Mouse (Mus musculus) lung, postnatal 0 days (tissue): ENCODE results near the gene Adamtsl5. TPM values are rescaled to one million over a fixed set of nuclear protein-coding genes. Genes with fewer than 3 reads are reported as not detected.

Source experiments
- ATAC-seq: fragments of 200-750 bp; cut with Nextera tagmentation; 2 replicates; pipeline ENCODE4 v1.8.0; 2017; ENCODE audit warnings: moderate library complexity
- DNase-seq: peaks from one replicate; pipeline ENCODE4 v3.0.0-alpha.2; 2016; ENCODE audit warnings: low spot score
- H3K27ac ChIP-seq: fragments of 300-500 bp; sonication (generic); 2 replicates; pipeline ENCODE4 v1.5.1; 2014; ENCODE audit warnings: antibody characterized with exemption, mild to moderate bottlenecking, low read length, mixed read lengths
- H3K27me3 ChIP-seq: fragments of 300-500 bp; sonication (generic); replicated peaks from 2 replicates; pipeline ENCODE4 v1.6.1; 2014; ENCODE audit warnings: low read length, mixed read lengths; ENCODE audit not compliant: insufficient read depth
- H3K36me3 ChIP-seq: fragments of 300-500 bp; sonication (generic); 2 replicates; pipeline ENCODE4 v1.6.1; 2014; ENCODE audit warnings: low read length, mixed read lengths; ENCODE audit not compliant: insufficient read depth
- H3K4me1 ChIP-seq: fragments of 300-500 bp; sonication (generic); 2 replicates; pipeline ENCODE4 v1.6.1; 2014; ENCODE audit warnings: antibody characterized with exemption, low read depth, low read length, mixed read lengths; ENCODE audit not compliant: insufficient read depth
- H3K4me2 ChIP-seq: fragments of 300-500 bp; sonication (generic); replicated peaks from 2 replicates; pipeline ENCODE4 v1.6.1; 2014; ENCODE audit warnings: low read depth, mild to moderate bottlenecking, low read length, moderate library complexity, mixed read lengths
- H3K4me3 ChIP-seq: fragments of 300-500 bp; sonication (generic); 2 replicates; pipeline ENCODE4 v1.5.1; 2014; ENCODE audit warnings: low read depth, low read length
- H3K9ac ChIP-seq: fragments of 300-500 bp; sonication (generic); replicated peaks from 2 replicates; pipeline ENCODE4 v1.6.1; 2014; ENCODE audit warnings: low read depth, mild to moderate bottlenecking
- H3K9me3 ChIP-seq: fragments of 300-500 bp; sonication (generic); 2 replicates; pipeline ENCODE4 v1.6.1; 2016; ENCODE audit warnings: low read length, mixed read lengths
- CTCF ChIP-seq: IDR thresholded peaks from 2 replicates; pipeline ENCODE4 v1.5.1; 2016; ENCODE audit warnings: antibody characterized with exemption, mild to moderate bottlenecking
- EP300 ChIP-seq: IDR thresholded peaks from 2 replicates; pipeline ENCODE4 v1.6.1; 2016; ENCODE audit warnings: antibody characterized with exemption, mild to moderate bottlenecking, control low read depth
- WGBS: fragments of 180-500 bp; shearing (Covaris S2); extraction: QIAGEN DNeasy Blood & Tissue Kit; methylation state at CpG from one replicate; pipeline ENCODE4 v1.1.7; 2014; 5-methylcytosine and 5-hydroxymethylcytosine counted together
- polyA plus RNA-seq: library from polyadenylated mRNA; unstranded; fragments of >200 nt; fragmentation: Nextera tagmentation; extraction: Ambion mirVana; gene quantifications from 2 replicates; pipeline ENCODE4 v1.2.1, GENCODE M21; 2015

Gene Adamtsl5
- polyA plus RNA-seq, 1 experiment from 2014 or later = 6.4 TPM

DNA sequence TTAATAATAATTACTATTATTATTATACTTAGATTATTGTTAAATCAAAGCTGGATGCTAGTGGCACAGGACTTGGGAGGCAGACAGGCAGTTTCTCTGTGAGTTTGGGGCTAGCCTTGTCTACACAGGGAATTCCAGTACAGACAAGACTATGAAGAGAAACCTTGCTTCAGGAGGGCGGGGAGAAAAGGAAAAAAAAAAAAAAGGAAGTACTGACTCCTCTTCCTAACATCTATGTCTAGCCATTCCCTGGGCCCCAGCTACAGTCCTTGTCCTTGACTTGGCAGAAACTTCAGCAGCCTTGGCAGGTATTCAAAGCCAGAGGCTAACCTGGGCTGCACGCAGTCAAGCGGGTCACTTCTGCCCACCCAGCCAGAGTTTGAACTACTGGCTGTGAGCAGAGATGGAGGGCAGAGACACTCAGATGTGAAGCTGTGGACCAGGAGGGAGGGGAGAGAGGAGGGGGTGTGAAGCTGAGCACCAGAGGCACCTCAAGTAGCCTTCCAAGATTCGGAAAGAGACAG is 41.0 kb upstream of the Adamtsl5 start:
- no peak for ATAC-seq
- Histone ChIP-seq H3K36me3 (peaks cover 10% of the 10 kb centered on the region; the same call in 1 of the 2 replicates), H3K9me3 (no peaks in the 10 kb centered on the region), H3K4me1 (peaks cover 17% of the 10 kb centered on the region; the same call in 1 of the 2 replicates), H3K4me3 (no peak overlapping the region), H3K4me2 (no peak overlapping the region), H3K27ac (no peak overlapping the region), H3K27me3 (no peaks in the 10 kb centered on the region), H3K9ac (no peak overlapping the region)
- 51% methylated on average over 4 of the region's 4 CpGs for WGBS
- no peak for DNase-seq
- TF ChIP-seq EP300 (no peak), CTCF (no peak)

DNA sequence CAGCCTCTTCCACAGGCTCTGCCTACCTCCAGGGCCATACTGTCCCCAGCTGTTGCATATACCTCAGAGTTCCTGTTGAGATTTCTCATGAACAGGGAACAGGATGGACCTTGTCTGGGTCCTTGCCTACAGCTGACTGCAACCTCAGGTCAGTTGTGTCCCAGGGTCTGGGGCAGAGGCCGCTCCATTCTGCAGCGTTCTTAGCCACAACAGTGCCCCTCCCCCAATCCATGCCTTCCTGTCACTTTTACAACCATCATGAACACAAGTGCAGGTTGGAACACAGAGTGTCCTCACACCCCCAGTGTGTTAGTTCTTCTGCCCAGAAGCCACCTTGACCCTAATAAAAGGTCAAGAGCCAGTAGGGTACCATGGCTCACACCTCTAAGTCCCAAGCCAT is 40.5 kb upstream of the Adamtsl5 start:
- H3K27ac ChIP-seq = no peak overlapping the region
- H3K4me3 ChIP-seq = no peak overlapping the region
- H3K27me3 ChIP-seq = no peaks in the 10 kb centered on the region
- ATAC-seq (no peak), DNase-seq (no peak)
- WGBS = 21% methylated on average over 2 of the region's 2 CpGs
- no peak overlapping the region for H3K4me2 ChIP-seq
- TF ChIP-seq EP300 (no peak), CTCF (no peak)
- H3K9me3 ChIP-seq = no peaks in the 10 kb centered on the region
- peaks cover 20% of the 10 kb centered on the region; the same call in 1 of the 2 replicates for H3K4me1 ChIP-seq
- peaks cover 10% of the 10 kb centered on the region; the same call in 1 of the 2 replicates for H3K36me3 ChIP-seq
- no peak overlapping the region for H3K9ac ChIP-seq

GRCm38 (mm10) chr10:80387522-80387959 is 39.3 kb upstream of the Adamtsl5 start, which contains the start of gene Mex3d:
TSS of gene Mex3d (minus strand) at chr10:80387659.
- H3K4me2 ChIP-seq = peak within 1 kb of the TSS; percentile 92
- DNase-seq (peak; percentile 92), ATAC-seq (peak; percentile 79)
- peak within 1 kb of the TSS; percentile 79 for H3K4me3 ChIP-seq
- TF ChIP-seq EP300 (no peak), CTCF (no peak; the same call in 1 of the 2 replicates)
- peaks cover 8% of the 10 kb centered on the region; the same call in 1 of the 2 replicates for H3K36me3 ChIP-seq
- H3K9ac ChIP-seq = peak within 1 kb of the TSS; percentile 78
- H3K9me3 ChIP-seq = no peaks in the 10 kb centered on the region
- WGBS = 4% methylated on average over 4 of the region's 61 CpGs
- H3K27me3 ChIP-seq = no peaks in the 10 kb centered on the region
- peak within 1 kb of the TSS; percentile 76 for H3K27ac ChIP-seq
- peaks cover 20% of the 10 kb centered on the region; the same call in 1 of the 2 replicates for H3K4me1 ChIP-seq

GRCm38 (mm10) chr10:80386735-80387471 is 38.7 kb upstream of the Adamtsl5 start:
- 2% methylated on average over 56 of the region's 94 CpGs for WGBS
- peak; percentile 18 for ATAC-seq

DNA sequence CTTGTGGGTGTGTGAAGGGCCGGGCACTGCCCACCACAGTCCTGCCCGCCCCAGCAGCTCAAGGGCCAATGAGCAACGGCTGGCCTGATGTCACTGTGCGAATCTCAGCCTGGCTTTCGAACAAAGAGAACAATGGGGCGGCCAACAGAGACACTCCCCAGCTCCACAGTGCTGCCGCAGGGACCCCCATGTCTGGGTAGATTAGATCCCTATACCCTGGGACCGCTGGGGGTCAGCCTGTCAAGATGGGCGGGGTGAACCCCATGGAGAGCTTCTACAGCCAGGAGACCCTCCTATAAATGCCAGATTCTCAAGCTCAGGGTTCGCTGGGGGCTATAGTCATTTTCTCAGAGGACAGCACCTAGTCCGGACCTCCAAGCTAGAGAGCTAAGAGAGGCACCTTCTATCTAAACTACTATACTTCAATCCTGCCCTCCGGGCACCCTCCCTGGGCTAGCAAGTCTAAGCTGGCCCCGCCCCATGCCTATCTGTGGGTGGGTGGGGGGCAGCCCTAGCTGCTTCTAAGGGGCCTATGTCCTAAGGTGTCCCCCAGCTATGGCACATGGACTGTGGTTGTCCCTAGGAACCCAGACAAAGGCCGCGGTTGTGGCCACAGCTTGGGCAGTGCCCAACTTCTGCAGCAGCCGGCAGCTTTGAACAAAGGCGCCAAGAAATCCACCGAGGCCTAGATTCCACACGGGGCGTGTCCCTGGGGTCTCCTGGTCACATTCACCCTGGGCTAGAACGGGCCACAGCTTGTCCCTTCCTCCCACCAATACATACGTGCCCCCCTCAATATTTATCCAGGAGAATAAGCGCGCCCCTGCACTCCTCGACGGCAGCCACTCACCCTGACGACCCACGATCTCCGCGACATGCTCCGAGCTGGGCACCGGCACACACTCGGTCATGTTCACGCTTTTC is 37.9 kb upstream of the Adamtsl5 start:
- TF ChIP-seq EP300 (no peak), CTCF (no peak)
- ATAC-seq = peak; percentile 45
- 3% methylated on average over 34 of the region's 34 CpGs for WGBS
- peak overlapping the region; percentile 78 for H3K9ac ChIP-seq
- H3K9me3 ChIP-seq = no peaks in the 10 kb centered on the region
- H3K4me3 ChIP-seq = peak overlapping the region; percentile 79
- peak; percentile 75 for DNase-seq
- peak overlapping the region; percentile 76 for H3K27ac ChIP-seq
- no peaks in the 10 kb centered on the region for H3K27me3 ChIP-seq
- peak overlapping the region; percentile 92 for H3K4me2 ChIP-seq
- H3K36me3 ChIP-seq = peaks cover 13% of the 10 kb centered on the region; the same call in 1 of the 2 replicates
- peaks cover 20% of the 10 kb centered on the region; the same call in 1 of the 2 replicates for H3K4me1 ChIP-seq

More at GRCm38 (mm10) chr10:80386735-80387471, 38.7 kb upstream of the Adamtsl5 start:
- TF ChIP-seq EP300 (no peak), CTCF (no peak)
- peaks cover 6% of the 10 kb centered on the region; the same call in 1 of the 2 replicates for H3K36me3 ChIP-seq
- no peaks in the 10 kb centered on the region for H3K27me3 ChIP-seq
- H3K4me1 ChIP-seq = peaks cover 20% of the 10 kb centered on the region; the same call in 1 of the 2 replicates
- H3K4me3 ChIP-seq = peak overlapping the region; percentile 79
- no peak for DNase-seq
- H3K9ac ChIP-seq = peak overlapping the region; percentile 78
- peak overlapping the region; percentile 76 for H3K27ac ChIP-seq
- no peaks in the 10 kb centered on the region for H3K9me3 ChIP-seq
- peak overlapping the region; percentile 92 for H3K4me2 ChIP-seq
